Mouse (Mus musculus) left cerebral cortex, postnatal 14 days (tissue): Measurements from ENCODE around the gene Tpcn1. TPM values are rescaled to one million over a fixed set of nuclear protein-coding genes. Genes with fewer than 3 reads are reported as not detected.

ENCODE experiments used
- DNase-seq, 2 experiments: peaks; one replicate each; pipeline ENCODE4 v3.0.0; 2021 to 2022; ENCODE audit warnings: low spot score in 2 of 2, mixed read lengths in 1 of 2
- intact Hi-C: fragments of 180-260 bp; cut with DNase I; formaldehyde crosslinking; loops from one replicate; pipeline ENCODE4 v1.15.1; 2025
- total RNA-seq, 2 experiments: library from RNA; stranded (reverse); gene quantifications; 2 replicates each; pipeline ENCODE4 v1.2.3; 2021

The Tpcn1 gene
- total RNA-seq, 2 experiments from 2014 or later = 47.7 to 50.0 TPM

GRCm38 (mm10) chr5:120586741-120587615 is 1.5 kb downstream of the Tpcn1 start:
- intact Hi-C loops = loop anchor here (5.0 kb wide), 1 partner anchor 85 kb away; the partner anchor contains the start of gene Plbd2
- DNase-seq = peak; percentile 44 to 81

- DNase-seq = no peak
- intact Hi-C loops = loop anchor here (5.0 kb wide), 1 partner anchor 83 kb away; the partner anchor contains the start of gene Plbd2
Observed at GRCm38 (mm10) chr5:120584968-120585367, 3.5 kb downstream of the Tpcn1 start.

- no peak for DNase-seq
- intact Hi-C loops = no loop called here
Observed at GRCm38 (mm10) chr5:120583511-120583910, 5.0 kb downstream of the Tpcn1 start.

- no peak for DNase-seq
- intact Hi-C loops = no loop called here
Observed at GRCm38 (mm10) chr5:120582002-120582401, 6.5 kb downstream of the Tpcn1 start.

- intact Hi-C loops = no loop called here
- no peak for DNase-seq
Observed at GRCm38 (mm10) chr5:120579898-120580626, 8.4 kb downstream of the Tpcn1 start.

GRCm38 (mm10) chr5:120579211-120579897 is 9.1 kb downstream of the Tpcn1 start:
- intact Hi-C loops = no loop called here

GRCm38 (mm10) chr5:120578504-120579081 is 9.9 kb downstream of the Tpcn1 start:
- intact Hi-C loops = no loop called here
- no peak for DNase-seq

More at GRCm38 (mm10) chr5:120579211-120579897, 9.1 kb downstream of the Tpcn1 start:
- DNase-seq = no peak

- no peak for DNase-seq
- intact Hi-C loops = no loop called here
Observed at GRCm38 (mm10) chr5:120577935-120578441, 10.5 kb downstream of the Tpcn1 start.

- intact Hi-C loops = no loop called here
- DNase-seq = no peak
Observed at GRCm38 (mm10) chr5:120576781-120577301, 11.6 kb downstream of the Tpcn1 start.

- intact Hi-C loops = no loop called here
- no peak for DNase-seq
Observed at GRCm38 (mm10) chr5:120574469-120575063, 13.9 kb downstream of the Tpcn1 start.

- DNase-seq = no peak
Observed at GRCm38 (mm10) chr5:120571056-120571740, 17.3 kb downstream of the Tpcn1 start.

GRCm38 (mm10) chr5:120570289-120570897 is 18.1 kb downstream of the Tpcn1 start:
- intact Hi-C loops = no loop called here
- peak in 1 of 2 experiments; percentile 54 for DNase-seq

More at GRCm38 (mm10) chr5:120571056-120571740, 17.3 kb downstream of the Tpcn1 start:
- intact Hi-C loops = no loop called here

GRCm38 (mm10) chr5:120569791-120570190 is 18.7 kb downstream of the Tpcn1 start:
- intact Hi-C loops = no loop called here
- no peak for DNase-seq

- intact Hi-C loops = no loop called here
Observed at GRCm38 (mm10) chr5:120568964-120569363, 19.5 kb downstream of the Tpcn1 start.

GRCm38 (mm10) chr5:120568336-120568768 is 20.1 kb downstream of the Tpcn1 start:
- intact Hi-C loops = no loop called here
- DNase-seq = no peak

More at GRCm38 (mm10) chr5:120568964-120569363, 19.5 kb downstream of the Tpcn1 start:
- no peak for DNase-seq

- no peak for DNase-seq
- intact Hi-C loops = no loop called here
Observed at GRCm38 (mm10) chr5:120567761-120568211, 20.7 kb downstream of the Tpcn1 start.

- intact Hi-C loops = no loop called here
- peak; percentile 42 to 66 for DNase-seq
Observed at GRCm38 (mm10) chr5:120567253-120567701, 21.2 kb downstream of the Tpcn1 start.
